Mouse (Mus musculus): ENCODE measurements around the gene Cxcl12. TPM values are rescaled to one million over a fixed set of nuclear protein-coding genes. Genes with fewer than 3 reads are reported as not detected.

Cxcl12 gene
- polyA plus RNA-seq (2012; rRNA removed), result 87.9 and 115 TPM in 2 replicates

DNA sequence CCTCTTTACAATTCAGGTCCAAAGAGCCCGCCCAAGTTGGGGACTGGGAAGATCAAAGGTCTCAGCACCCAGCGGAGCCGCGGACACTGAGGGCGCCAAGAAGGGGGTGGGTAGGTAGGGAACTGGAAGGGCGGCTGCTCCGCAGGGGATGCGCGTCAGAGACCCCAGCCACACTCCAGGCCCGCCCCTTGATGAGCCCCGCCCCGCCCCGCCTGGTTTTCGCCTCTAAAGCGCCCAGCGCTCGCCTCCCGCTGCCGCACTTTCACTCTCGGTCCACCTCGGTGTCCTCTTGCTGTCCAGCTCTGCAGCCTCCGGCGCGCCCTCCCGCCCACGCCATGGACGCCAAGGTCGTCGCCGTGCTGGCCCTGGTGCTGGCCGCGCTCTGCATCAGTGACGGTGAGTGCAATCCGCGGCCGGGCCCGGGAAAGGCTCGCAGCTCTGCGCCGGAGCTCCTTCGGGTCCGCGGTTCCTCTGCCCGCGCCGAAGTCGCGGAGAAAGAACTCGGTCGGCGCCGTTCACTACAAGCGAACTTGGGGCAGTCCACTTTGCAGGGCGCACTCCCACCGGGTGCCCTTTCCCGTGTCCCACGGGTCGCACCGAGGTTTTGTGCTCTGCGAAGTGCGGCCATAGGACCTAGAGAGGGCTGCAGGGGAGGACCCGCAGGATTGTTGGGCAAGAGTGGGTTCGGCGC, at the start of gene Cxcl12:
Cxcl12 (plus strand) TSS at position 215 of the 691 bp plus-strand sequence.

